In genomic region chr4:54370909-54371308, GRCm38 (mm10) we compare ENCODE assay signal across 13 mouse cellular contexts.
DNase-seq lines count a peak whose midpoint lies in the region; ATAC-seq and TF ChIP-seq lines count a peak whose summit lies in the region.
"Had no signal": no experiment of that assay in that cellular context is flagged by ENCODE, and none has a peak within 500 bp of the region (broad histone marks: within the 10 kb centered on the region; RNA-seq: fewer than 3 reads in every experiment).

No protein-coding gene starts in this region.

- H3K4me3 ChIP-seq in ES-E14 (ENCODE audit: insufficient read depth in 1 of 2, low read depth in 1 of 2, low read length in 2 of 2, poor library complexity in 1 of 2, severe bottlenecking in 1 of 2) = no peak overlapping the region
- H3K4me3 ChIP-seq in forebrain, embryonic 13.5 days = no peak overlapping the region
- no peak overlapping the region for H3K4me3 ChIP-seq in midbrain, embryonic 13.5 days (replicated peaks)
- H3K4me3 ChIP-seq: heart, embryonic 13.5 days; liver, embryonic 12.5 days; megakaryocyte, embryonic 14.5 days had no signal

- no peak for TF ChIP-seq POLR2A in brain, embryonic 14.5 days (IDR thresholded peaks at IDR 0.05; ENCODE audit: borderline replicate concordance, extremely low read depth, insufficient read depth, insufficient read length, poor library complexity, severe bottlenecking)

- H3K27ac ChIP-seq in ES-E14 (ENCODE audit: insufficient read depth, low read depth, low read length, poor library complexity, severe bottlenecking) = no peak overlapping the region
- H3K27ac ChIP-seq in forebrain, embryonic 13.5 days = peak overlapping the region; percentile 68
- H3K27ac ChIP-seq in midbrain, embryonic 13.5 days = peak overlapping the region; percentile 72
- H3K27ac ChIP-seq: heart, embryonic 13.5 days; liver, embryonic 12.5 days had no signal

- H3K4me2 ChIP-seq in forebrain, embryonic 13.5 days = no peak overlapping the region
- no peak overlapping the region for H3K4me2 ChIP-seq in midbrain, embryonic 13.5 days (replicated peaks)
- H3K4me2 ChIP-seq: heart, embryonic 13.5 days; liver, embryonic 12.5 days had no signal

- in situ Hi-C loops in ES-E14 (cut with MboI; ENCODE audit: low sequenced_read_pairs in 2 of 2, unreplicated experiment in 2 of 2) = no loop called here

- ATAC-seq in forebrain, embryonic 13.5 days = peak; percentile 53; the same call in 1 of the 2 replicates
- ATAC-seq in midbrain, embryonic 13.5 days = no peak
- no peak for ATAC-seq in CD4-positive, CD25-positive, alpha-beta regulatory T cell, adult 4 months
- ATAC-seq: liver, embryonic 12.5 days had no signal

- WGBS in forebrain, embryonic 13.5 days = 44% methylated on average over 3 of the region's 3 CpGs
- 40% methylated on average over 3 of the region's 3 CpGs for WGBS in midbrain, embryonic 13.5 days

- H3K36me3 ChIP-seq in ES-E14 (ENCODE audit: control insufficient read depth, insufficient read depth, low read length, poor library complexity, severe bottlenecking) = no peaks in the 10 kb centered on the region
- no peaks in the 10 kb centered on the region for H3K36me3 ChIP-seq in forebrain, embryonic 13.5 days (ENCODE audit: poor library complexity, severe bottlenecking)
- H3K36me3 ChIP-seq in midbrain, embryonic 13.5 days = no peaks in the 10 kb centered on the region
- H3K36me3 ChIP-seq: heart, embryonic 13.5 days; liver, embryonic 12.5 days had no signal

- peaks cover 0 to 8% of the 10 kb centered on the region in 2 experiments; a peak in 2 of 4 replicates for H3K4me1 ChIP-seq in ES-E14 (ENCODE audit: control insufficient read depth in 2 of 2, insufficient read depth in 2 of 2, low read length in 2 of 2, poor library complexity in 1 of 2)
- H3K4me1 ChIP-seq in forebrain, embryonic 13.5 days = peaks cover 31% of the 10 kb centered on the region
- H3K4me1 ChIP-seq in midbrain, embryonic 13.5 days (replicated peaks) = peaks cover 35% of the 10 kb centered on the region

- H3K9ac ChIP-seq in ES-E14 (ENCODE audit: insufficient read depth, low read depth, low read length, poor library complexity, severe bottlenecking) = no peak overlapping the region
- H3K9ac ChIP-seq in forebrain, embryonic 13.5 days = no peak overlapping the region
- no peak overlapping the region for H3K9ac ChIP-seq in midbrain, embryonic 13.5 days (replicated peaks)
- H3K9ac ChIP-seq: heart, embryonic 13.5 days; liver, embryonic 12.5 days had no signal

- H3K9me3 ChIP-seq in ES-E14 (ENCODE audit: control insufficient read depth, insufficient read depth, low read depth, low read length) = no peaks in the 10 kb centered on the region
- H3K9me3 ChIP-seq in forebrain, embryonic 13.5 days (replicated peaks) = no peaks in the 10 kb centered on the region
- H3K9me3 ChIP-seq in midbrain, embryonic 13.5 days = no peaks in the 10 kb centered on the region
- H3K9me3 ChIP-seq: heart, embryonic 13.5 days; liver, embryonic 12.5 days; megakaryocyte, embryonic 14.5 days had no signal

- no peak for TF ChIP-seq CTCF in brain, embryonic 14.5 days (IDR thresholded peaks at IDR 0.05; ENCODE audit: borderline replicate concordance, extremely low read depth, insufficient read depth, insufficient read length)

- DNase-seq in ES-E14 (ENCODE audit: low read depth, low spot score) = no peak
- peak; percentile 55 for DNase-seq in brain, embryonic 14.5 days (ENCODE audit: low read depth)
- DNase-seq in left cerebral cortex, adult 11 months (ENCODE audit: low spot score) = no peak
- DNase-seq in kidney, adult 8-10 months = no peak
- DNase-seq: gastrocnemius, postnatal 25 days; kidney, adult 9 months had no signal

- no peaks in the 10 kb centered on the region for H3K27me3 ChIP-seq in forebrain, embryonic 13.5 days
- no peaks in the 10 kb centered on the region for H3K27me3 ChIP-seq in midbrain, embryonic 13.5 days
- H3K27me3 ChIP-seq: CH12.LX; heart, embryonic 13.5 days; liver, embryonic 12.5 days; megakaryocyte, embryonic 14.5 days had no signal

TF ChIP-seq in ES-E14, 5 proteins besides CTCF, POLR2A, EP300 and RAD21:
- no peak for TF ChIP-seq ZNF384 (IDR thresholded peaks at IDR 0.05; ENCODE audit: low read depth, low read length)
- 0 out of 2 replicates have a peak, but pooled peaks have one; percentile 16 for TF ChIP-seq MAFK (IDR thresholded peaks at IDR 0.05; ENCODE audit: insufficient read depth, low read depth, low read length)
TF ChIP-seq in ES-E14: peak in this region for 1.
